Mouse (Mus musculus): ENCODE data around the gene Lct. TPM values are rescaled to one million over a fixed set of nuclear protein-coding genes. Genes with fewer than 3 reads are reported as not detected.
"Not testable (repeated sequence)": the region's sequence is repeated elsewhere in the genome, so short reads cannot be mapped to it uniquely, and the experiment has no call there.

Gene Lct
- total RNA-seq, 2 experiments from 2014 or later, result not detected

DNA sequence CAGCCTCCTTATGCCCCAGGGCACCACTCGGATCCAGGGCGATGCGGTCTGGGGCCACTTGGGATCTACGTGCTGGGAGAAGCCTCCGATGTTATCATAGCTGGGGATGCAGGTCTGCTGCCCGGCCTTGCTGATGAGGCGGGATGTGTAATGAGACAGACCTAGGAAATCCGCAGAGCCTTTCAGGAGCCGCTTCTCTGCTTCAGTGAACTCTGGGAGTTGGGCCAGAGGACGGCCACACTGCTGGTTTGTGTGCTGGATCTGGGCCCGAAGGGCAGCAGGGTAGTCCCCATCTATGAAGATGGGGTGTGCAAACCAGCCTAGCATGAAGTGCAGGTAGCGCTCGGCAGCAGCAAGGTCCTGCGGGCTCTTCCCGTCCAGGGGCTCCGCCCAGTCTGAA, 24.2 kb downstream of the Lct start:
- DNase-seq, result no peak
- intact Hi-C loops (cut with DNase I; ENCODE audit: low total_unique reads), result no loop called here

DNA sequence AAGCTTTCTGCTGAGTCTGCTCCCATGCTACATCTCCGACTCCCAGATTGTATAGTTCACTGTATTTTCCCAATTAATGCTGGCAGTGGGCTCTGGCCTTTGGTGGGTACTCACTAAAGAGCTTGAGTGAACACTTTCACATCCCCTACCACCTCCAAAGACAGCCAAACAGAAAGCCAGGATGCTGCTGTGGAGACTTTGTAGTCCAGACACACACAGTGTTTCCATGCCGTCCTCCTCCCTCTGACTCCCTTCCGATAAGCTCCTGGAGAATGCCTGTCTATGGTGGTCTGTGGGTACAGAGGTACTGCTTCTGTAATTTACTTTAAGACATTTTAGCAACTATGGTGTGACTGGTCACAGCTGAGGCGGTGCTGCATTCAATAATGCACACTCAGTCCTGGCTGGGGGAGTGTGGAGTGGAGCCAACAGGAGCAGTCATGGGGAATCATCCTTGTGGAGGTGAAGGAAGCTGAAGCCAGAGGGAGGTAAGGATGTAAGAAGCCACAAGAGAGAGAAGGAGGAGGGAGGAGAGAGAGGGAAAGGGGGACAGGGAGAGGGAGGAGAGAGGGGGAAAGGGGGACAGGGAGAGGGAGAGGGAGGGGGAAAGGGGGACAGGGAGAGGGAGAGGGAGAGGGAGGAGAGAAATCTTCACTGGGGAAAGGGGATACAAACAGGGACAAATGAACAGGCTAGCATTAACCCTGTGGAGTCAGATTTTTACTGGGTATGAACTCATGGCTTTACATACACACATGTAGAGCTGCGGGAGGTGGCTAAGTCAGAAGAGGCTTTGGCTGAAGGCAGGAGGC, 32.2 kb downstream of the Lct start:
- DNase-seq, result no peak
- intact Hi-C loops (cut with DNase I; ENCODE audit: low total_unique reads), result no loop called here

DNA sequence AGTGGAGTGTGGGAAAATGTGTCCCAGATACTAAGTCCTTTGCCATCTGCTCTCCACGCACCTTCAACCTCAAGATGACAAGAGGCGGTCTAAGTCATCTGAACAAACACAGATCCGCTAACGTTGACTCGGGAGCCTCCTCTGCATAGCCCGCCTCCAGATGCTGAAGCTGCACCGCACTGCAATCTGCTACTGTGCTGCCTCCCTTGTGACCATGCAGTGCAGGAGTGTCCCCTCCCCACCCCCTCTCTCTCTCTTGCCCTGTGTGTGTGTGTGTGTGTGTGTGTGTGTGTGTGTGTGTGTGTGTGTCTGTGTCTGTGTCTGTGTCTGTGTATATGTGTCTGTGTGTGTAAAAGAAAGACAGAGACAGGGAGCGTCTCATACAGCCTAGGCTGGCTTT, 32.8 kb downstream of the Lct start:
- intact Hi-C loops (cut with DNase I; ENCODE audit: low total_unique reads), result no loop called here
- DNase-seq, result no peak

DNA sequence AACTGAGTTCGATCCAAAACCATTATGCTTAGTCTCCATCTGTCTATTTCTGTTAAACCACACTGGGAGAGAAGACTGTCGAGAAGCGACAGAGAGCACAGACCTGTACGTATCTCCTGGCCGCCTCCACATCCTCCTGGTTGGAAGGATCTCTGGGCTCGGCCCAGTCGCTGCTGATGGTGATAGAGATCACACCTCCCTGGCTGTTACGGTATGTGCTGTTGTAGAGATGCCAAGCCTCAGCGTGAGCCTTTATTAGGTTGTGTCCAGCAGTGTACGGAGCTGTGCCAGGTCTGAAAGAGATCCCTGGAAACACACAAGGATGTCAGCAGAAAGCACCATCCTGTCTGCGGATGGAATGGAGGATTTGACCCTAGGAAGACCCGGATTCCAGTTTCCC, 34.6 kb downstream of the Lct start:
- intact Hi-C loops (cut with DNase I; ENCODE audit: low total_unique reads), result no loop called here
- DNase-seq, result no peak

DNA sequence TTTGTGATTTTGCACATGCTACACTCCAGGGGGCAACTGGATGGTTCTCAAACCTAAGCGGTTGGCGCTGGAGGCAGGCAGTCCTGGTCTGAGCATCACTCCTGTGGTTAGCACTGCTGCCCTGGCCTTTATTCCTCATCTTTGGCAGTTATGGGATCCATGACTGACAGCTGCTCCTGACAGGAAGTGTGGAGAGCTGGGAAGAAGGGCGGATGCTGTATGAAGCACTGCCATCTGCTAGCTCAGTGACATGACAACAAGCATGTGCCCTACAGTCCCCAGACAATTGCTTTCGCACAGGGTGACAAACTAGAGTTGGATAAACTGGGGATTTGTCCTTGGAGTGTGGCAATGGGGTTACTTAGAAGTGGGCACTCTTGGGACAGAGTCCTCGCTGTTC, 37.8 kb downstream of the Lct start:
- no peak for DNase-seq
- intact Hi-C loops (cut with DNase I; ENCODE audit: low total_unique reads), result no loop called here

DNA sequence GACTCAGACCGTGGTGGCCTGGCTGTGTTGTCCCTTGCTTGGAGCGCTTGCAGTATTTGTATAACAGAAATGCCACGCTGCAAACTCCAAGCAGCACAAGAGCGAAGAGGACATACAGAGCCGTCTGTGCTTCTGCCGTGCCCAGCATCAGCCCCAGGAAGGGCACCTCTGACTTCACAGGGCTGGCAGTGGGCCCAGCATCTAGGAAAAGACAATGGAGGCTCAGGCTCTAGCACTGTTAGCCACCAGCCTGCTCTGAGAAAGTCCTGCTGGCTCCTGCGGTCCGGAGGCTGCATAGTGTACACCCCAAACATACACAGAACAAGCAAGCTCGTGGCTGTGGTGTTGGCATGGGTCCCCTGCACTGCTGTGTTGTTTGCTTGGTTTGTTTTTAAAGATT, 43.0 kb downstream of the Lct start:
- no peak for DNase-seq
- intact Hi-C loops (cut with DNase I; ENCODE audit: low total_unique reads), result no loop called here

DNA sequence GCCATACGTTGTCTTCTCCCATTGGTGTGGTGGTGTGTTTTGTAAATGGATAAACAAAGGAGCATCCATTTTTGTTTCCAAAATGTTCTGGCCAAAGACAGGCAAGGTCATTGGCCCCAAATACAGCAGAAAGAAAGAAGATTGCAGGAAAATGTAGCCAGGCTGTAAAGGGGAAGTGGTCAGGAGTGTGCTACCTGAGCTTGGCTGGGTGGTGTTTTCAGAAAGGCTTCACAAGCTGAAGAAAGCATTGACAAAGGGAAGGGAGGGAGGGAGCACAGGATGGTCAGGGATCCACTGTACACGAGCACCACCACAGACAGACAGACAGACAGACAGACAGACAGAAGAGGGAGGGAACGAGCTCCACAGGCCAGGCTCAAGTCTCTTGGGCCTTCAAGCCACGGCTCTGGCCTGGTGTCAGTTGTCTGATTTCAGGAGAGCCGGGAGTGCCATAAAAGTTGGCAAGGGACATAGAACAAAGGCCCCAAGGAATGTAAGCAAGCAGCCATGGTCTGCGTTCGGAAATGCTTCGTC, 43.9 kb downstream of the Lct start:
- DNase-seq, result no peak
- intact Hi-C loops (cut with DNase I; ENCODE audit: low total_unique reads), result no loop called here

DNA sequence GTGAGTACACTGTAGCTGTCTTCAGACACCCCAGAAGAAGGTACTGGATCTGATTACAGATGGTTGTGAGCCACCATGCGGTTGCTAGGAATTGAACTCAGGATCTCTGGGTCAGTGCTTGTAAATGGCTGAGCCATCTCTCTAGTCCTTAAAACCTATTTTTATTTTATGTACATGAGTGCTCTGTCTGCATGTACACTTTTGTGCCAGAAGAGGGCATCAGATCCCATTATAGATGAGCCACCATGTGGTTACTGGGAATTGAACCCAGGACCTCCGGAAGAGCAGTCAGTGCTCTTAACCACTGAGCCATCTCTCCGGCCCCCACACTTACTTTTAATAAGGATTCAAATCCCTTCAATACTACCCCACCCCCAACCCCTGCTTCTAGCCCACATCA, 45.2 kb downstream of the Lct start:
- intact Hi-C loops (cut with DNase I; ENCODE audit: low total_unique reads), result no loop called here
- DNase-seq, result no peak

DNA sequence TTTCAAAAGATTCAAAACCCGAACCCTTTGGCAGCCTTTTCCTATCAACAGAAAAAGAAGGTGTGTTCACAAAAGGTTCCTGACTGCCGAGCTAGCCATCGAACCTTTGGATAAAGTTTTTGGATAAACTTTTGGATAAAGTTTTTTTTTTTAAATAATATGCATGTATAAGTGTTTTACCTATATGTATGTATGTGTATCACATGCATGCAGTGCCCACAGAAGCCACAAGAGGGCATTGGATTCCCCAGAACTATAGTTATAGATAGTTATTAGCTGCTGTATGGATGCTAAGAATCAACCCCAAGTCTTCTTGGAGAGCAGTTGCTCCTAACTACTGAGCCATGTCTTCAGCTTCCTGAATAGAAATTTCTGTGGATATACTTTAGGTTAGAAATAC, 46.4 kb downstream of the Lct start:
- intact Hi-C loops (cut with DNase I; ENCODE audit: low total_unique reads), result no loop called here
- no peak for DNase-seq

DNA sequence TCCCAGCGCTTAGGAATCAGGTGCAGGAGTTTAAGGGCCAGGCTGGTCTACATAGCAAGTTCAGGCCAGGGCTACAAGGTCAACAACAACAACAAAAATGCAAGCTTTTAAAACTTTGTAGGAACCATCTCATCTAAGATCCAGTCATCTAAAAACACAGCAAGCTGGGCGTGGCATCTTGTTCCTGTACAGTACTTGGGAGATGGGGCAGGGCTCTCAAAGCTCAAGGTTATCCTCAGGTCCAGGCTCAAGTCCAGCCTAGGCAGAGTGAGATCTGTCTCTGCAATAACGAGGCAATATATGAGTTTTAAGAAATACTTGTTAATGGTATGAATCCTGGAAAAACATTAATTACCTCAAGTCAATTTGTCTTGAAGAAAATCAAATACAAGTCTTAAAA, 49.6 kb downstream of the Lct start:
- no peak for DNase-seq
- intact Hi-C loops (cut with DNase I; ENCODE audit: low total_unique reads), result no loop called here

DNA sequence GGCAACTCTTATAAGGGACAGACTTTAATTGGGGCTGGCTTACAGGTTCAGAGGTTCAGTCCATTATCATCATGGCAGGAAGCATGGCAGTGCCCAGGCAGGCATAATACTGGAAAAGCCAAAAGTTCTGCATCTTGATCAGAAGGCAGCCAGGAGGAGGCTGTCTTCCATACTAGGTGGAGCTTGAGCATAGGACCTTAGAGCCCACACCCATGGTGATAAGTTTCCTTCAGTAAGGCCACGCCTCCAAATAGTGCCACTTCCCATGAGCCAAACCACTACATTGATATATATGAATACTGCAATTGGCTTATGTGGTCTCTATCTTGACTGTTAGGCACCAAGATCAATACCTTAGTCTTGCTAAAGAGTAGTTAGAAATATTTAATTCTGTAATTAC, 52.2 kb downstream of the Lct start:
- intact Hi-C loops (cut with DNase I; ENCODE audit: low total_unique reads), result no loop called here
- no peak for DNase-seq

DNA sequence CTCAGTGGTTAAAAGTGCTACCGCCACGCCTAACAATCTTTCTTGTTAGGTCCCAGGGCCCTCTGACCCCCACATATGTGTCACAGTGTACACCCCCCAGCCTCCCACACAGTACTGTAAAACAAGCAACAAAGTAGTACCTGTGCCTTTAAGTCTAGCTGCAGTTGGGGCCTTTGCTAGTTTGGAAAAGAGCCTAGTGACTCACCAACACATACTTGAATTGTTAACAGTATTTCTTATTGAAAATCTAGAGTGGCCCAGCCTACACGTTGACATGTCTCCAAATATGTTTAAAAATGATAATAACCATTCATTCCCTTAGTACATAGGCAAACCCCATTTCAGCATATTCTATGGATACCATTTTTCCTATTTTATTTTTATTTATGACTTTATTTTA, 57.4 kb downstream of the Lct start:
- intact Hi-C loops (cut with DNase I; ENCODE audit: low total_unique reads), result no loop called here
- DNase-seq, result no peak

DNA sequence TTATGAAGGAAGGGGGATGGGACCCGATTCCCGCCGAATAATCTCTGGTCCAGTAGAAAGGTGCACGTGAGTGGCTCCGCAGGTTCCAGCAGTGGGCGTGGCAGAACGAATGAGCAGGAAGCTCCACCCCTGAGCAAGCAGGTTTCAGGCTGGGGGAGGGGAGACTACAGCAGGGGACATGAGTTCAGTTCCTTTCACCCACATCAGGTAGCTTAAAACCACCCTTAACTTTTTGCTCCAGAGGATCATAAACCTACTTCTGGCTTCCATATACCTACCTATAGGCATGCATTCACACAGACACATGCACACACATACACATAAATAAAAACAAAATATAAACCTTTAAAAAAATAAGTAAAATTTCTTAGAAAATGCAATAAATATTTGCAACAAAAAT, 61.1 kb downstream of the Lct start:
- DNase-seq; intact Hi-C loops (cut with DNase I; ENCODE audit: low total_unique reads): not testable (repeated sequence)

DNA sequence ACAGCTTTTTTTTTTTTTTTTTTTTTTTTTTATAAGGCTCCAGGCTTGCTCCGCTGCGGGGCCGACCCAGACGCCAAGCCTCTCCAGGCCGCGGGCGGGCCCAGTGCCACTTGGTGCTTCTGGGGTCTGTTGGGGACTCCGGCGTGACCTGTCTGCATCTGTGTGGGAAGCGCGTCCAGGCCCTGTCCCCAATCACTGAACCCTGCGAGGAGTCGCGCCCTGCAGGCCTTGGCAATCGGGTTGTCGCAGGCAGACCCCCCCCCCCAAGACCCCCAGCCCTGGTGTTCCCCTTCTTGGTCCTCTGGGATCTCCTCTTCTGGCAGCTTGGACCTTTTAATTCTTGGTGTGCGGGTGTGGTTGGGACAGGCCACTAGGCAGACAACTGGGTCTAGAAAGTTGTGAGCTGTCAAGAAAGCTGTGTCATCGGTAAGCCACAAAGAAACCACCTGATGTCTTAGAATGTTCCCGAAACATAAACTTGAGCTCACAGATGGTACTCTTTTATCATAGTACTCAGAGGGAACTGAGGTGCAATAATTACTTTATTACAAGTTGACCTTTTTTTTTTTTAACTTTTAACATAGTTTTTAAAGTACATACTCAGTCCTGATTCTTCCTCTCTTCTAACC, 83.3 kb downstream of the Lct start:
- intact Hi-C loops (cut with DNase I; ENCODE audit: low total_unique reads), result no loop called here
- peak; percentile 38 for DNase-seq

DNA sequence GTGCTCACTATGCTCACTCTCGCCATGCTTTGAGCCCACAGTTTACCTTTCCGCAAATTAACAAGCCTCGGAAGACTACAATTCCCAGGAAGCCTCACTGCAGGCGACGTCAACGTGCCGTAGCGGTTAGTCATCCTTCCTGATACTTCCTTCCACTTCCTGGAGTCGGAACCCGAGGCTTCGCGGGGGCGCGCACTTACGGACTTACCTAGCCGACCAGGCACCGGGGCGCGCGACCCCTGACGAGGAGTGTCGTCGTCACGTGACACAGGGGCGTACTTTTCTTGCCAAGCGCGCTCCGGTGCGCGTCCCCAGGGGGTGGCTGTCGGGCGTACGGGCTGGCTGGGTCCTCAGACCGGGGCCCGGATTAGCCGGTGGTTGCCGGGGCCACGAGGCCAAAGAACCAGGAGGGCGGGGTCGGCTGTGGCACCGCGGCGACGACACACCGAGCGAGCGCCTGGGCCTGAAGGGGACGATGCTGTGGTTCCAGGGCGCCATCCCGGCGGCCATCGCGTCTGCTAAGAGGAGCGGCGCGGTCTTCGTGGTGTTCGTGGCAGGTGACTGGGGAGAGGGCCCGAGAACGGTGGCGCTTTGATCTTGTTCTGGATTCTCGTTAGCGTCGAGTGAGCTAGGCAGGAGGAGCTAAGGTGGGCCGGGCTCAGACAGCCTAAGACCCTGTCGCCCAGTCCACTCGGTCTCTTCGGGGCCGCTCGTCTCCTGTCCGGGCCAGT, 84.0 kb downstream of the Lct start:
- intact Hi-C loops (cut with DNase I; ENCODE audit: low total_unique reads), result no loop called here

DNA sequence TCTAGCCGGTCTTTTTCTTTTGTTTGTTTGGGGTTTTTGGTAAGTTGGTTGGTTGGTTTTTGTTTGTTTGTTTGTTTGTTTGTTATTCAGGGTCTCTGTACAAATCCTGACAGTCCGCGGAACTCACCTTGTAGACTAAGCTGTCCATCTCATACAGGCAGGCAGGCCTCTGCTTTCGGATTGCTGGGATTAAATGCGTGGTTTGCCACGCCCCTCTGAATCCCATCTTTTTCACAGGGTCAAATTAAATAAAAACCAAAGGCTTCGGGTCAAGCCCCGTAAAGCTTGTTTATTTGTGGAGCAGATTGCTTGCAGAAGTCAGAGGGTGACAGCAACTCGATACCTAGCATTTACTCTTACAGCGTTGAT, 84.5 kb downstream of the Lct start, which contains the start of gene Ubxn4:
Gene Ubxn4 (plus strand): TSS at position 338 of the 369 bp plus-strand sequence.
- intact Hi-C loops (cut with DNase I; ENCODE audit: low total_unique reads), result no loop called here
- no peak for DNase-seq

More for the DNA sequence above, 84.0 kb downstream of the Lct start:
- peak; percentile 94 for DNase-seq

DNA sequence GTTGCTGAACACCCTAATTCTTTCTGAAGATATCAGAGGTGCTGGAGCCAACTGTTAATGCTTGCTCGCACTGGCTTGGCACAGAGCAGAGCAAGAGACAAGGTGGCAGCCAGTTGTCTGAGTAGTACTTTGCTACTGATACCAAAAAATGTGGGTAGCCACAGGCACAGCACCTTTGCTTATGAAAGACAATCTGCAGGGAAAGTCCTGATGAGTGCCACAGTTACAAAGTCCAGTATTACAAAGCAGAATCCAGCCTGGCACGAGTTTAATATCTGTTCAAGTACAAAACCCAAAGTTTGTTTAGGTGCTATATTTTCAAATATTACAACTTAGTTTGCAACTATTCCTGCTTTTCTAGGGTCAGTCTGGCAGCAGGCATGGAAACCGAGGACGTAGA, 92.9 kb downstream of the Lct start:
- no peak for DNase-seq
- intact Hi-C loops (cut with DNase I; ENCODE audit: low total_unique reads), result no loop called here

Measured in gastrocnemius, postnatal 14 days (tissue).